Mouse (Mus musculus) ES-E14 (cell line): ENCODE measurements around the gene Plvap.

Source experiments
- CHD2 ChIP-seq: IDR thresholded peaks from 2 replicates; pipeline ENCODE4 v1.6.1; 2014; ENCODE audit warnings: mild to moderate bottlenecking, low read depth, low read length, inconsistent platforms
- HCFC1 ChIP-seq: IDR thresholded peaks from 2 replicates; pipeline ENCODE4 v1.6.1; 2012; ENCODE audit warnings: low read length, inconsistent platforms, borderline replicate concordance; ENCODE audit not compliant: insufficient read depth
- MAFK ChIP-seq: IDR thresholded peaks from 2 replicates; pipeline ENCODE4 v1.6.1; 2014; ENCODE audit warnings: mild to moderate bottlenecking, low read depth, low read length, inconsistent platforms; ENCODE audit not compliant: insufficient read depth
- ZNF384 ChIP-seq: IDR thresholded peaks from 2 replicates; pipeline ENCODE4 v1.6.1; 2012; ENCODE audit warnings: low read depth, low read length, inconsistent platforms

GRCm38 (mm10) chr8:71474785-71475701, 36.5 kb downstream of the Plvap start:
- no peak for TF ChIP-seq CHD2
- no peak for TF ChIP-seq MAFK
- TF ChIP-seq HCFC1: no peak
- no peak for TF ChIP-seq ZNF384
